Mouse (Mus musculus) embryonic facial prominence, embryonic 15.5 days (tissue): ENCODE results near the gene Fam19a5. TPM values are rescaled to one million over a fixed set of nuclear protein-coding genes. Genes with fewer than 3 reads are reported as not detected.

Experiments used
- ATAC-seq: fragments of 200-750 bp; cut with Nextera tagmentation; 2 replicates; pipeline ENCODE4 v1.8.0; 2017; ENCODE audit warnings: low read depth, moderate TSS enrichment; ENCODE audit not compliant: insufficient number of reproducible peaks, low FRiP score, low TSS enrichment
- H3K27ac ChIP-seq: fragments of 300-500 bp; sonication (generic); replicated peaks from 2 replicates; pipeline ENCODE4 v1.5.1; 2015; ENCODE audit warnings: mild to moderate bottlenecking, inconsistent platforms
- H3K27me3 ChIP-seq: fragments of 300-500 bp; sonication (generic); 2 replicates; pipeline ENCODE4 v1.6.1; 2015; ENCODE audit warnings: inconsistent platforms
- H3K36me3 ChIP-seq: fragments of 300-500 bp; sonication (generic); 2 replicates; pipeline ENCODE4 v1.6.1; 2015; ENCODE audit warnings: mild to moderate bottlenecking, inconsistent platforms
- H3K4me1 ChIP-seq: fragments of 300-500 bp; sonication (generic); 2 replicates; pipeline ENCODE4 v1.6.1; 2015; ENCODE audit warnings: inconsistent platforms
- H3K4me2 ChIP-seq: fragments of 300-500 bp; sonication (generic); replicated peaks from 2 replicates; pipeline ENCODE4 v1.6.1; 2015; ENCODE audit warnings: mild to moderate bottlenecking, inconsistent platforms
- H3K4me3 ChIP-seq: fragments of 300-500 bp; sonication (generic); replicated peaks from 2 replicates; pipeline ENCODE4 v1.5.1; 2015; ENCODE audit warnings: mild to moderate bottlenecking, inconsistent platforms
- H3K9ac ChIP-seq: fragments of 300-500 bp; sonication (generic); 2 replicates; pipeline ENCODE4 v1.6.1; 2015; ENCODE audit warnings: inconsistent platforms
- H3K9me3 ChIP-seq: fragments of 300-500 bp; sonication (generic); replicated peaks from 2 replicates; pipeline ENCODE4 v1.6.1; 2016; ENCODE audit warnings: inconsistent platforms
- WGBS: fragments of 180-500 bp; shearing (Covaris S2); methylation state at CpG from one replicate; pipeline ENCODE4 v1.1.7; 2015; 5-methylcytosine and 5-hydroxymethylcytosine counted together
- polyA plus RNA-seq: library from polyadenylated mRNA; unstranded; fragments of >200 nt; fragmentation: Nextera tagmentation; extraction: Ambion mirVana; gene quantifications from 2 replicates; pipeline ENCODE4 v1.2.1, GENCODE M21; 2015

Fam19a5 gene
- 4.0 and 4.1 TPM in 2 replicates for polyA plus RNA-seq

DNA sequence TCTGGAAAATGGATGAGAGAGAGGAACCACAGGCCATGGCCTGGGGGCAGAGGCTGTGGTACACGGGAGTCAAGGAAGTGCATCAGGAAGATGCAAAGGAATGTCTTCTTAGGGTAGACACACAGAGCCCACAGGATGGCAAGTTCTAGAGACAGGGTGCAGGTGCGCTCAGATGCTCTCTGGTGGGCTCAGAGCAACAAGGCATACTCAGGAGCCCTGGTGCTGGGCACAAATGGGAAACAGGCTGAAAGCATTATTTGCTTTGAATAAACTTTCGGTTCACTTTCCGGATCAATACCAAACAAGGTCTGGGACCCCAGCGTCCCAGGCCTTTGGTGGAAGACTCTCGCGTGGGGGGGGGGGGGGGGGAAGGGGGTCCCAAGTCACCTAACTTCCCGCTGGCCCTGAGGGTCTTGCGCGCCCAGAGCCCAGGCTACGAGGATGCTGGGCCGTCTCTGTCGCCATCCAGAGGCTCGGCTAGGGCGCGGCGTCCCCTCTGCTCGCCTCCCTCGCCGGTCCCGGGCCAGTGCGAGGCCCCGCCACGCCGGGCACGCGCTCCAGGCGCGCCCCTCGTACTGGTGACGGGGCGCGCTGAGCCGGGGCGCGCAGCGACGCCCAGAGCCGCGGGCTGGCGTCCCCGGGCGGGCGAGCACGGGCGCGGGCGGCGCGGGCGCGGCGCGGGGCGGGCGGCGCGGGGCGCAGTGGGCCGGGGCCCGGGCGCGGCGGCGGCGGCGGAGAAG lies at the start of gene Fam19a5:
TSS of gene Fam19a5 (plus strand) at position 701 of the 740 bp plus-strand sequence.
- peak within 1 kb of the TSS; percentile 55 for H3K4me3 ChIP-seq
- H3K9me3 ChIP-seq, result no peaks in the 10 kb centered on the region
- H3K4me1 ChIP-seq, result peaks cover 13% of the 10 kb centered on the region
- H3K36me3 ChIP-seq, result no peaks in the 10 kb centered on the region
- WGBS, result 2% methylated on average over 30 of the region's 67 CpGs
- no peak for ATAC-seq
- peak within 1 kb of the TSS; percentile 31 for H3K9ac ChIP-seq
- H3K27ac ChIP-seq, result no peak within 1 kb of the TSS
- peaks cover 81% of the 10 kb centered on the region for H3K27me3 ChIP-seq
- peak within 1 kb of the TSS; percentile 99 for H3K4me2 ChIP-seq

DNA sequence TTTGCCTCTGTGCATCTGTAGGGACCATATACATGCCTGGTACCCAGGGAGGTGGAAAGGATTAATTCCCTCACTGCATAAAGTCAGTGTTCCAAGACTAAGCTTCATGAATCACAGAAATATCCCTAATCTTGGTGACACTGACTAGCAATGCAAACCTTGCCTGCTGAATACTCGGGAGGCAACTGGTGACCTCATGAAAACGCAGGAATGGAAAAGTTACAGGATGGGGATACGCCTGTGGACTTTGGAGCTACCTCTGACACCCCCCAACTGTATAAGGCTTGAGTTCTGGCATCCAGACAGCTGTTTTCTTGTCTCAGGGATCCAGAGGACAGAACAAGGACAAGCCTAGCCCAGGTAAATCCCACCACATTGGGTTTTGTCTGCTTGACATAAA lies 42.4 kb upstream of the Fam19a5 start:
- Histone ChIP-seq H3K27me3 (no peaks in the 10 kb centered on the region), H3K4me2 (no peak overlapping the region), H3K36me3 (no peaks in the 10 kb centered on the region), H3K27ac (no peak overlapping the region), H3K4me3 (no peak overlapping the region), H3K9me3 (no peaks in the 10 kb centered on the region), H3K9ac (no peak overlapping the region), H3K4me1 (no peaks in the 10 kb centered on the region)
- no peak for ATAC-seq
- WGBS, result 69% methylated on average over 3 of the region's 3 CpGs

DNA sequence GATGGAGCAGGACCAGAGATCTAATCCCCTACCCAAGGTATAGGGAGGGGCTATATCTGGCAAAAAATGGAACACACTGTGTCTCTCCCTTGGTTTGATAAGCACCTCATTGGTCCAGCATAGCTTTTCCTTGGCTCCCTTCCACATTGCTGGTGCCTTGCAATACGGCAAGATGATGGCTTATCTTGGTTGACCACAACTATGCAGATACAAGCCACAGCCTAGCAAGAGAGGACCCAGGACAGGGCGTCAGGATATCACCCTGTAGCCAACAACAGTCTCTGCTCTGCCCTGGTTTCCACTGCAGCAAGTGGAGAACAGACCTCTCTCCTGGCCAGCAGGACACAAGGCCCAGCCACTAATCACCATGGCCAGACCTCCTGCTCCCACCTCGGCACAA lies 36.8 kb upstream of the Fam19a5 start:
- Histone ChIP-seq H3K4me2 (no peak overlapping the region), H3K9ac (no peak overlapping the region), H3K4me1 (no peaks in the 10 kb centered on the region), H3K4me3 (no peak overlapping the region), H3K27ac (no peak overlapping the region), H3K9me3 (no peaks in the 10 kb centered on the region), H3K36me3 (no peaks in the 10 kb centered on the region), H3K27me3 (no peaks in the 10 kb centered on the region)
- ATAC-seq, result no peak
- 58% methylated on average over 3 of the region's 3 CpGs for WGBS

DNA sequence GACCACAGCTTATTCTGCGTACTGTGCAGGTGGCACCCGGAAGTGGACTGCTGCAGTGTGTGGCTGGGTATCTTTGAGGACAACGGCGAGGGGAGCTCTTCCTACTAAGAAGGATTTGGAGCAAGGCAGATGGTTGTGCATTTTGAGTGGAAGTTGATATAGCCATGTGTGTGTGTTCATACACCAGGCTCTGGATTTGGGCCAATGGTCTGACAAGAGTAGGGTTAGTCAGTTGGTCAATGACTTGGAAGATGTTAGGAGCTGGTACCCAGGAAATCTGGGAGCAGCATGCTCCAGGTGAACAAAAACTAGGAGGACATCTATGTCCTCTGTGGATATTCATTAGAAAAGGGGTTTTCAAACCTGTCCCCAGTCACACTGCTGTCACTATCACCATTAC lies 33.2 kb upstream of the Fam19a5 start:
- Histone ChIP-seq H3K27ac (no peak overlapping the region), H3K27me3 (no peaks in the 10 kb centered on the region), H3K36me3 (no peaks in the 10 kb centered on the region), H3K9me3 (no peaks in the 10 kb centered on the region), H3K9ac (no peak overlapping the region), H3K4me2 (no peak overlapping the region), H3K4me1 (no peaks in the 10 kb centered on the region), H3K4me3 (no peak overlapping the region)
- no peak for ATAC-seq
- 91% methylated on average over 4 of the region's 4 CpGs for WGBS

DNA sequence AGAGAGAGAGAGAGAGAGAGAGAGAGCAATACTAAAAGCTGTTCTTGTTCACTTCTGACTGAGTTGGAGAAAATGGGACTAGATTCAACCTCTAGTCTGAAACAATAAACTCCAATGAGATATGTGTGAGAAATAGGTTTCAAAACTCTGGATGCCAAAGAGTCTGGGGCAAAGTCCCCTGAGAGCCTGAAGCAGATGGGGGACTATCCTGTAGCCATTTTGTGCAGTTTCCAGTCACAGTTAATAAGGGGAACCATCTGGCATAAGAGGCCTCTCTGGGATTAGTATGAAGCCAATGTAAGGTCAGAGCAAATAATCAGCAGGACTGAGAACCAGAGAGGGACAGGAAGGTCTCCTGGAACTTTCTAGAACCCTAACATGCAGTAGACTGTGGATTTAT lies 25.9 kb upstream of the Fam19a5 start:
- H3K4me3 ChIP-seq, result no peak overlapping the region

DNA sequence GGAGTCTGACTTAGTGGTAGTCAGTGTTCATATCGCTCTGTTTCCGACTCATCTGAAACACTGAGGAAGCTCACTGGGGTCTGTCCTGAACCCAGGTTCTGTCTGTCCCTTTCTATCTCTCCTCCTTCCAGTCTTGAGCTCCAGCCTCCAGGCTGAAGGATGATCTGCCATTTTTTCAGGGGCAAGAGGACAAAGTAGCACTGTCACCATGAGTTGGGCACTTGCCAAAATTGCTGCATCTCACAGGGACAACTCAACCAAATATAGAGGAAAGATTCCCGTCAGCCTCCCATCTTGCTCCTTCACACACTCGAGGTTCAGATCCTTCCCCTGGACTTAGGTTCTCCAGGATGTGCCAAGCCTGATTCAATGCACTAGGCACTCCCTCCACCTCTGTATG lies 14.8 kb upstream of the Fam19a5 start:
- Histone ChIP-seq H3K27me3 (no peaks in the 10 kb centered on the region), H3K4me1 (no peaks in the 10 kb centered on the region), H3K36me3 (no peaks in the 10 kb centered on the region), H3K4me2 (no peak overlapping the region), H3K9me3 (no peaks in the 10 kb centered on the region), H3K27ac (no peak overlapping the region), H3K4me3 (no peak overlapping the region), H3K9ac (no peak overlapping the region)
- no peak for ATAC-seq
- WGBS, result 88% methylated on average over 4 of the region's 4 CpGs

More for the DNA sequence above, 25.9 kb upstream of the Fam19a5 start:
- Histone ChIP-seq H3K27me3 (no peaks in the 10 kb centered on the region), H3K4me1 (no peaks in the 10 kb centered on the region), H3K36me3 (no peaks in the 10 kb centered on the region), H3K4me2 (no peak overlapping the region), H3K27ac (no peak overlapping the region), H3K9ac (no peak overlapping the region), H3K9me3 (no peaks in the 10 kb centered on the region)
- no peak for ATAC-seq

DNA sequence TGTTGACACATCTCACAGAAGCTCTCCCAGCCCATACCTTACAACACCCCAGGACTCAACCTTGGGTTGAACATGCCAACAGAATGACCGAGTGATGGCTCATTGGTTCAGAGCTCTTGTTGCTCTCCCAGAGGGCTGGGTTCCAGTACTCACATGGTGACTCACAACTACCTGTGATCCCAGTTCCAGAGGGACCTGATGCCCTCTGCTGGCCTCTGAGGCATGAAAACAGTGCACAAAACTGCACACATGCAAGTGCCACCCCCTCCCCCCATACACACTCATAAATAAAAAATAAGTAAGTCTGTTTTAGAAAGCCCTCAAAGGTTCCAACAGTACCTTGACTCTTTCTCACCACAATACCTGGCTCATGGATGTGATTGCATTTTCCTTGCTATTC lies 2.4 kb upstream of the Fam19a5 start:
- Histone ChIP-seq H3K4me2 (no peak overlapping the region), H3K4me3 (no peak overlapping the region), H3K27me3 (peaks cover 60% of the 10 kb centered on the region), H3K9ac (no peak overlapping the region), H3K9me3 (no peaks in the 10 kb centered on the region), H3K36me3 (no peaks in the 10 kb centered on the region), H3K4me1 (peaks cover 13% of the 10 kb centered on the region), H3K27ac (no peak overlapping the region)
- 47% methylated on average over 1 of the region's 1 CpGs for WGBS
- ATAC-seq, result no peak

DNA sequence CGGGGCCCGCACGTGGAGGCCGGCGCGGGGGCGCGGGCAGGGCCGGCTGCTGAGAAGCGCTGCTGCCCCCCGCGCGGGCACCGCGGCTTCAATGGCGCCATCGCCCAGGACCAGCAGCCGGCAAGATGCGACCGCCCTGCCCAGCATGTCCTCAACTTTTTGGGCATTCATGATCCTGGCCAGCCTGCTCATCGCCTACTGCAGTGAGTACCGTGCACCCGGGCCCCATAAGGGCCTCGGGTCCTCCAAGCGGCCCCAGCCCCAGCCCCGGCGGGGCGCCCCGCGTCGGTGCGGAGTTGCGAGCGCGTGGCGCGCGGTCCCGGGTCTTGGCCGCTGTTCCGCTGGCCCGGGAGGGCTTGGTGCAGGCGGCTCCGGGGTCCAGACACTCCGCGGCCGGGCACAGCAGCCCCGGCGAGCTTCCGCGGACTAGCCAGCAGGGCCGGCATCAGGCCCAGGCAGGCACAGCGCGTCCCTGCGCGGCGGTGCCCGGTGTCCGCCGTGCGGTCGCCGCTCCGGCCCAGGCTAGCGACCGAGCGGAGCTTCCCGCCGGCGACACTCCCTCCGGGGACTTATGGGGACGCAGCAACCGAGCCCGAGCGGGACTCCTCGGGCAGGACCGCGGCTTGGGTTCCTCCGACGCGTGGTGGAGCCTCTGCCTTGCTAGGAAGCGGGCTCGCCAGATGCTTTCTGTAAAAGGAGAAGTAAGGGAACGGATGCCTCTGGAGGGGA lies 466 bp downstream of the Fam19a5 start:
- Histone ChIP-seq H3K4me1 (peaks cover 13% of the 10 kb centered on the region), H3K4me3 (peak overlapping the region; percentile 55), H3K36me3 (no peaks in the 10 kb centered on the region), H3K9ac (peak overlapping the region; percentile 31), H3K27ac (no peak overlapping the region), H3K4me2 (peak overlapping the region; percentile 99), H3K9me3 (no peaks in the 10 kb centered on the region), H3K27me3 (peaks cover 85% of the 10 kb centered on the region)
- ATAC-seq, result peak; percentile 75
- WGBS, result under 1% methylated on average over 69 of the region's 84 CpGs

DNA sequence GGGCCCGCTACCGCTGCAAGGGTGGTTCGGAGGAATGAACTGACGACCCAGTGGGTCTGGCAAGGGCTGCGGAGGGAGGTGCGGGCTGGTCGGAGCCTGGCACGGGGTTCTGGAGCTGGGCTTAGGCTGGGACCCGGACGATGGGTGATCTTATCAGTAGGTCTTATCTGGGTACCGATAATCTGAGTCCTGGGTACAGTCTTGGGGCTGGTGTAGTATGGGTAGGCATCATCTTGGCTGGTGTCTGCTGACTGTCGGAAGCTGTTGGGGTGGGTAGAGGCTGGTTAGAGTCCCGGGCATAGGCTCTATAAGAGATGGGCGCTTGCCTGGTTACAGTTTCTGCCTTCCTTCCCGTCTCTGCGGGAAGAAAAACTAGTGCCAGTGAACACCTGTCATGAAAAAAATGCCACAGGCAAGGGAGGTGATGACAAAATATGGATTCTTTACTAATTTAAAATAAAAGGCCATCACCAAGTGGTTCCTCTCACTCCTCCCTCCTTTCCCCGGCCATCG lies 1.1 kb downstream of the Fam19a5 start:
- 7% methylated on average over 18 of the region's 18 CpGs for WGBS
- H3K9ac ChIP-seq, result no peak overlapping the region; the same call in 1 of the 2 replicates
- ATAC-seq, result peak; percentile 9; the same call in 1 of the 2 replicates

DNA sequence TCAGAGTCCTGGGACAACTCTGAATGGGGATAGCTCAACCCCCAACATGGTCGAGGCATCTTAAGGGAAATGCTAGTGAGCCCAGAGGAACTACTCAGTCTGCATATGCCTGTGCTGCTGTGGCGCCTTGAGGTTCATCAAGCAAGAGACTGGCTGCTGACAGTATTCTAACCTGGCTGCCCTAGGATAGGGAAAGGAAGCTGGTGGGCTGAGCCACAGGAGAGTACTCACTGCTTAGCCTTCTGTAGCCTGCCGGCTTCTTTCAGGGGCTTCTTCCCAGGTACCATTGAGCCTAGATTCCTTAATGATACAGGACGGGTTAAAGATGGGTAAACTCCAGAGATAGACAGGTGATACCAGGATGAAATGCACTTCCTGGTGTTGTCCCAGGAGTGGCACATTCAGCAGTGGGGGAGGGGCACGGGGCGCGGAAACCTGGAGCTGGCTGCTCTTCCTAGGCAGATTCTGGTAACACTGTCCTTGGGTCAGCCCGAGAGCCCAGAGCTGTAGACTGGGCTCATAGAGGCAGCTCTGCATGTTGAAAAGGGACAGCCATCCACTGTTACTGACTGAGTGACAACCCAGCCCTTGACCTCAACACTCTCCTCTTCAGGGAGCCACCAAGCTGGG lies 1.7 kb downstream of the Fam19a5 start:
- ATAC-seq, result no peak
- no peaks in the 10 kb centered on the region for H3K9me3 ChIP-seq
- H3K4me1 ChIP-seq, result peaks cover 13% of the 10 kb centered on the region
- peak overlapping the region; percentile 55; the same call in 1 of the 2 replicates for H3K4me3 ChIP-seq
- no peak overlapping the region for H3K27ac ChIP-seq
- peaks cover 84% of the 10 kb centered on the region for H3K27me3 ChIP-seq
- 24% methylated on average over 8 of the region's 8 CpGs for WGBS
- H3K4me2 ChIP-seq, result peak overlapping the region; percentile 6; the same call in 1 of the 2 replicates
- no peaks in the 10 kb centered on the region for H3K36me3 ChIP-seq
- H3K9ac ChIP-seq, result no peak overlapping the region

More for the DNA sequence above, 1.1 kb downstream of the Fam19a5 start:
- Histone ChIP-seq H3K4me3 (peak overlapping the region; percentile 55), H3K9me3 (no peaks in the 10 kb centered on the region), H3K4me1 (peaks cover 13% of the 10 kb centered on the region), H3K36me3 (no peaks in the 10 kb centered on the region), H3K4me2 (peak overlapping the region; percentile 99), H3K27me3 (peaks cover 85% of the 10 kb centered on the region), H3K27ac (no peak overlapping the region)

DNA sequence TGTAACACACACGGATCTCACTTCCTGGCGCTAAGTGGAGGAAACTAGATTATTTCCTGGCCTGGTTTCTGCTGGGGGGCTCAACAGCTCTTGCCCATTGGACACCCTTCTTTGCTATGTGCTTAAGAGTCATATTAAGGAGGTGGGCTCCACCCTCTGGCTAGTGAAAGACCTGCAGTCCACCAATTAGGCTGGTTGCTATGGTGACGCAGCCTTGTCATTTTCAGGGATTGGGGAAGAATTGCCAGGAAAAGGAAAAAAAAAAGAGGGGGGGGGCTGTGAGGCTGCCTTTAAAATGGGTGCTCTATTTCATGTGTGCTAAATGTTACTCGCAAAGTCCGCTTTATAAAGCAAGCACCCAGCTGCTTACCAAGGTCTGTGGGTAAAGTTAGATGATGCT lies 2.9 kb downstream of the Fam19a5 start:
- no peak overlapping the region for H3K27ac ChIP-seq
- ATAC-seq, result no peak
- peaks cover 81% of the 10 kb centered on the region for H3K27me3 ChIP-seq
- no peak overlapping the region for H3K4me2 ChIP-seq
- no peak overlapping the region for H3K4me3 ChIP-seq
- H3K4me1 ChIP-seq, result peaks cover 13% of the 10 kb centered on the region
- WGBS, result 50% methylated on average over 5 of the region's 5 CpGs
- no peaks in the 10 kb centered on the region for H3K9me3 ChIP-seq
- H3K9ac ChIP-seq, result no peak overlapping the region
- no peaks in the 10 kb centered on the region for H3K36me3 ChIP-seq
